In the genomic region with DNA sequence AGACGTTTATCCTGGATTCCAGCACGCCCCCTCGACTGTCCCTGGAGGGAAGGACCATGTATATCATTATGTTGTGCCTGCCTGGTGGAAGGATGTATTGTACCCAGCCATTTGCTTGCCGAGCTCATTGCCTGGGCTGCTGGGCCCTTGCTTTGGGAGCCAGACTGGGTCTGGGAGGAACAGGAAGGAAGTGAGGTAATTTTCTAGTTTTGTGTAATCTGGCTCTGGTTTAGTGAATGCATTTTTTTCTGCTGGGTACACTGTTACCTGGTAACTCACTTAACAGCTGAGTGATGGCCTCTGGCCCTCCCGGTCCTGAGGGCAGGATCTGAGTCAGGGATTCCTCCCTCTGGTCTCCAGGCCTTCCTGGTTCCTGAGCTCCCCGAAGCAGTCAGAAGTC, we compare ENCODE assay signal across 9 mouse cellular contexts. TPM values are rescaled to one million over a fixed set of nuclear protein-coding genes. Genes with fewer than 3 reads are reported as not detected.
A peak's percentile ranks its signal among the peaks of the same experiment; 100 is the strongest.
DNase-seq lines count a peak whose midpoint lies in the region; ATAC-seq lines count a peak whose summit lies in the region.
"Had no signal": no experiment of that assay in that cellular context is flagged by ENCODE, and none has a peak within 500 bp of the region (broad histone marks: within the 10 kb centered on the region; RNA-seq: fewer than 3 reads in every experiment).

No protein-coding gene starts in this region.

- DNase-seq in lung, adult 18-20 months: peak; percentile 24 to 42
- no peak for DNase-seq in lung, postnatal 10 days
- DNase-seq in embryo, embryonic 10.5 days (ENCODE audit: low spot score): peak; percentile 40
- peak; percentile 29 for DNase-seq in hindbrain, embryonic 11.5 days (ENCODE audit: low spot score)
- no peak for DNase-seq in cerebellum, adult 8-10 months
- DNase-seq in ovary, adult 18-20 months (ENCODE audit: low spot score): no peak
- DNase-seq in retina, postnatal 1 day: no peak

- no peak for ATAC-seq in hindbrain, embryonic 11.5 days (ENCODE audit: low FRiP score)
- ATAC-seq in midbrain, embryonic 15.5 days (replicated peaks): no peak

- no peaks in the 10 kb centered on the region for H3K9me3 ChIP-seq in hindbrain, embryonic 11.5 days (ENCODE audit: control insufficient read depth, low read length)
- no peaks in the 10 kb centered on the region for H3K9me3 ChIP-seq in midbrain, embryonic 15.5 days
- H3K9me3 ChIP-seq: lung, embryonic 15.5 days had no signal

- no peaks in the 10 kb centered on the region for H3K4me1 ChIP-seq in hindbrain, embryonic 11.5 days (replicated peaks; ENCODE audit: control insufficient read depth, insufficient read depth, low read length)
- H3K4me1 ChIP-seq in midbrain, embryonic 15.5 days: peaks cover 15% of the 10 kb centered on the region
- H3K4me1 ChIP-seq: lung, embryonic 15.5 days had no signal

- H3K4me2 ChIP-seq in hindbrain, embryonic 11.5 days (replicated peaks; ENCODE audit: low read depth, low read length): no peak overlapping the region
- no peak overlapping the region for H3K4me2 ChIP-seq in midbrain, embryonic 15.5 days
- H3K4me2 ChIP-seq: lung, embryonic 15.5 days had no signal

- no peaks in the 10 kb centered on the region for H3K27me3 ChIP-seq in hindbrain, embryonic 11.5 days (ENCODE audit: control insufficient read depth, insufficient read depth, low read length)
- H3K27me3 ChIP-seq in midbrain, embryonic 15.5 days (replicated peaks): no peaks in the 10 kb centered on the region
- H3K27me3 ChIP-seq: lung, embryonic 15.5 days had no signal

- no peak overlapping the region for H3K27ac ChIP-seq in hindbrain, embryonic 11.5 days (ENCODE audit: low read depth, low read length)
- 0 out of 2 replicates have a peak overlapping the region, but pooled peaks have one; percentile 2 for H3K27ac ChIP-seq in midbrain, embryonic 15.5 days
- H3K27ac ChIP-seq: lung, embryonic 15.5 days had no signal

- H3K4me3 ChIP-seq in hindbrain, embryonic 11.5 days (ENCODE audit: low read depth, low read length): no peak overlapping the region
- no peak overlapping the region for H3K4me3 ChIP-seq in midbrain, embryonic 15.5 days
- H3K4me3 ChIP-seq: lung, embryonic 15.5 days had no signal

- WGBS in hindbrain, embryonic 11.5 days: 31% methylated on average over 6 of the region's 6 CpGs
- WGBS in midbrain, embryonic 15.5 days: 19% methylated on average over 6 of the region's 6 CpGs

- no peak overlapping the region for H3K9ac ChIP-seq in hindbrain, embryonic 11.5 days (ENCODE audit: low read depth, low read length)
- H3K9ac ChIP-seq in midbrain, embryonic 15.5 days: no peak overlapping the region
- H3K9ac ChIP-seq: lung, embryonic 15.5 days had no signal

- H3K36me3 ChIP-seq in hindbrain, embryonic 11.5 days (ENCODE audit: control insufficient read depth, insufficient read depth, low read length): no peaks in the 10 kb centered on the region
- no peaks in the 10 kb centered on the region for H3K36me3 ChIP-seq in midbrain, embryonic 15.5 days (replicated peaks)
- H3K36me3 ChIP-seq: lung, embryonic 15.5 days had no signal

RNA-seq across cellular contexts. Expression of gene Mgat5, which starts 35.1 kb away (rescaled TPM):
- polyA plus RNA-seq in hindbrain, embryonic 11.5 days (2014; fragmentation: Nextera tagmentation; extraction: Ambion mirVana): 8.3 and 11.5 TPM in 2 replicates
- polyA plus RNA-seq in midbrain, embryonic 15.5 days (2015; fragmentation: Nextera tagmentation; extraction: Ambion mirVana): 15.0 and 17.0 TPM in 2 replicates

Comparison
In these comparisons a context has a peak if more than half of its experiments do, and no peak if none do; other contexts are left out.
1. DNase-seq: peak in lung, adult 18-20 months (2 of 2), embryo, embryonic 10.5 days (single experiment) and hindbrain, embryonic 11.5 days (single experiment); none in lung, postnatal 10 days (single experiment), cerebellum, adult 8-10 months (single experiment), ovary, adult 18-20 months (single experiment) and retina, postnatal 1 day (single experiment).